Mouse (Mus musculus) MEL-GATA-1-ER (cell line): ENCODE measurements around the gene Dmc1.
A peak's percentile ranks its signal among the peaks of the same experiment; 100 is the strongest.

Experiments
- DNase-seq: peaks from one replicate; pipeline ENCODE4 v3.0.0-alpha.2; 2012; ENCODE audit warnings: low read depth; ENCODE audit errors: extremely low read depth

Dmc1 gene

DNA sequence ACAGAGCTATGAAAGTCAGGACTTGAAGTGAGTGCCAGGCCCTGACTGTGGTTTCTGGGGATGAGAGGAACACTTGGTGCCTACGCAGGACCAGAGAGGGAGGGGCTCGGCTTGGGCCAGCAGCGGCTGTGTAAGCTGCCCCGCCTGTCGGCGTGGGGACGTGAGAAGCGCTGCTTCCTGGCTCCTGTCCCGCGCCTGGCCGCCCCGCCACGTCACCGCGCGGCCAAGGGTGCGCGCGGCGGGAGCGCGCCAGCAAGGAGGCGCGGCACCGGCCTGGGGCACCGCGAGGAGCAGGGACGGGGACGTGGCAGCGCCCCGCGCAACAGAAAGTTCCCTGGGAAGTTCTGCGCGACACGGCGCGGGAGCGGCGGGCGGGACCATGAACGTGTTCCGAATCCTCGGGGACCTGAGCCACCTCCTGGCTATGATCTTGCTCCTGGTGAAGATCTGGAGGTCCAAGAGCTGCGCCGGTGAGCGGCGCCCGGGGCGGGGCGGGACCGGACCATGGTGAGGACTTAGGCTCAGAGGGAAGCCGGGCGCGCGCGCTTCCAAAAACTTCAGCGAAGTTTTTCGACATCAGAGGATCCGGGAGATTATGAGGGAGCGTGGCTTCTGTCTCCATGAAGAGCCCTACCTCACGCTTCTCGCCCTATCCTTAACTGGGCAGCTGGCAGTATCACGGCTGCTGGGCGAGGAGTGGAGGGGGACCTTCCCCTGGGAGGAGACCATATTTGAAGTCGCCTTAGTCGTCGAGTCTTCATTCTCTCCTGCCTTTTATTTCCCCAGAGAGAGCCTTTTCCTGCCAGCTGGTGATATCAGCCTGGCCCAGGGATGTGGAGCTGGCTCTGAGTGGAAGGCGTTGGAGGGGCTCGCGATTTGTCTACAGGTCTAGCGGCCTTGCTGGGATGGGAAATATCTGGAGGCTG, 88.5 kb downstream of the Dmc1 start, which contains the start of gene Kdelr3:
Gene Kdelr3 (plus strand): TSS at position 241 of the 926 bp plus-strand sequence.
- DNase-seq: peak; percentile 48

DNA sequence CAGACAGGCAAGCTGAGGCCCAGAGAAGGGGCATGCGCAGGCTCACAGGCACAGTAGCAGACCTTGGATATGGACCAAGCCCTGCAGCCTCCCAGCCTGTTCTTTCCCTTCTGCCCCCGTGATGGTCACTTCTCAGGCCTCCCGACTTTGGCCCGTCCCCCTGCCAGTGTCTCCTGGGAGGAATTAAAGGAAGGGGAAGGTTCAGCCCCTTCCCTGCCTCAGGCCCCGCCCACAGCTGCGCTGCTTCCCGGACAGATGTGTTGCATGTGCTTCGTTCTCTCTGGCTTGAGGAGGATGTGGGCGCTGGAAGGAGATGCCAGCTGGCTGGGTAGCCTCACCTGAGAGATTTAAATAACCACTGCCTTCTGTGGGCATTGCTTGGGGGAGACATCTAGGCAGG, 91.0 kb downstream of the Dmc1 start:
- DNase-seq: no peak

DNA sequence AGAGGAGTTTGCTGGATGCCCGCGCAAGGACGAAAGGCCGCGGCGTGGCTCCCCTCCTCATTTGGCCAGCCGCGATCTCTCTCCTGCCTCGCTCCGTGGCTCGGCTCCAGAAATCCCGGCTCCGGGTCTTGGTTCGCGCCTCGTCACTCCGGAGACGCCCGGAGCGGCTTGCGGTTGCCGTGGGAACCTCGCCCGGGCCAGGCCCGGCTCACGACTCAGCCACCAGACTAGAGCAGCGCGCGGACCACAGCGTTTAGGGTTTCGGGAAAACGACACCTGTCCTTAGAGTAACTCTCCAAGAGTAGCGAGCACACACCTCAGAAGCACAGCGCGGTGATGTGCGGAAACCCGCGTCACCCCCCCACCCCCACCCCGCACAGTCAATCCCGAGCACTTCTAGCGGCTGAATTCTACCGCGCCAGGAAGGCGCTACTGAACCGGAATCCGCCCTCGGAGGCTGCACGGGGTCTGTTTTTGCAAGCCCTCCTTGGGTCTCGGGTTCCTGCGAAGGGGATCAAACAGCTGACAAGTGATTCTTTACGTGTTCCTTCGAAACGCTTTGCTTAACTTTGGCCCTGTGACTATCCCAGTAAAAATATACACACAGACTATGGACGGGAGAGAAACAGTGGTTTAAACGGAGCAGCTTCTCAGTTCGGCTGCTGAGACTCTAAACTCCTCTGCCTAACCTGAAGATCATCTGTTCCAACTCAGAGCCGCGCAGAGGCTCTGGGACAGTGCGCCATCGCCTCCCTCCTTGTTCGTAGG, 93.2 kb downstream of the Dmc1 start:
- no peak for DNase-seq
